Mouse (Mus musculus) C2C12 (cell line): ENCODE data around the gene Emp2.

Experiments used
- CEBPB ChIP-seq: IDR thresholded peaks from one replicate; pipeline ENCODE4 v1.6.1; 2011; ENCODE audit warnings: low read depth, mild to moderate bottlenecking, control low read depth, moderate library complexity
- CTCF ChIP-seq: IDR thresholded peaks from one replicate; pipeline ENCODE4 v1.5.1; 2011; ENCODE audit not compliant: control insufficient read depth, insufficient read depth, insufficient read length
- FOSL1 ChIP-seq: IDR thresholded peaks from one replicate; pipeline ENCODE4 v1.8.0; 2011; ENCODE audit warnings: mild to moderate bottlenecking, low read length; ENCODE audit not compliant: poor library complexity, insufficient read depth, severe bottlenecking
- MAX ChIP-seq: IDR thresholded peaks from one replicate; pipeline ENCODE4 v1.6.1; 2011; ENCODE audit warnings: mild to moderate bottlenecking, control low read depth
- USF1 ChIP-seq: IDR thresholded peaks from one replicate; pipeline ENCODE4 v1.6.1; 2011; ENCODE audit warnings: low read depth, mild to moderate bottlenecking, control low read depth, moderate library complexity

DNA sequence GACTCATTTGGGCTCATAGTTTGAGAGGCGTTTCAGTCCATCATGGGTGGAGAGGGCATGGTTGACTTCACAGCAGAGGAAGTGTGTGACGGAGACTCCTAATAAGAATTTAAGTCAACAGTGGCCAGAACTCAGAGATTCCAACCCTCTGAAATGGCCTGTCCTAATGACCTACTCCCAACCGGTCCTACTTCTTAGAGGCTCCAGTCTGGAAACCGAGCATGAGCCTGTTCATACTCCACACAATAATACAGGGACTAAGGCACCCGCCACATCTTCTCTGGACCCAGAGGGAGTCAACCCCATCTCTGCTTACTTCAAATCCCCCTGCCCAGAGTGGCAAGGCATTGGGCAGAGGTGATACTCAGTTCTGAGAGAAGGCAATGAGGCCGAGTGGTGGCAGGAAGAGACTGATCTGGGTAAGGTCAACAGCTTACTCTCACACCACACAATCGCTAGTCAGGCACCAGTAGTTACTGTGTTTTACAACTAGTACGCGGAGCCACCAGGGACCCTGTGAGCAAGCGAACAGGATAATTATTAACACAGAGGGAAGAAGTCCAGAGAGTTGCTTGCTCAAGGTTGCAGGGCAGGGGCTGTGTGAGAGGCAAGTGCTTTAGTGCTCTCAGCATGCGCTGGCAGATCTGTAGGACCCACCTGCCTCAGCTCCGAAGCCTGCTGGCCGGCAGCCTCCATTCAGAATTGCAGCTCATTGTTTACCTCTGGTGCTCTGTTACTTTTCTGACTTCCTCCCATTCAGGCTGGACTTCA is 14.0 kb upstream of the Emp2 start:
- TF ChIP-seq CTCF, result no peak
- no peak for TF ChIP-seq USF1
- TF ChIP-seq CEBPB, result no peak
- TF ChIP-seq FOSL1, result no peak
- TF ChIP-seq MAX, result no peak
